Mouse (Mus musculus) stomach, postnatal 0 days (tissue): ENCODE results near the gene Akt2.

Experiments used
- CTCF ChIP-seq: IDR thresholded peaks from 2 replicates; pipeline ENCODE4 v1.5.1; 2016; ENCODE audit warnings: antibody characterized with exemption, low read depth, mild to moderate bottlenecking, moderate library complexity
- EP300 ChIP-seq: optimal IDR thresholded peaks from 2 replicates; pipeline ENCODE3; 2016; ENCODE audit warnings: antibody characterized with exemption

GRCm38 (mm10) chr7:27542392-27543033, 48.8 kb upstream of the Akt2 start:
- no peak for TF ChIP-seq CTCF
- no peak for TF ChIP-seq EP300
